Mouse (Mus musculus) liver, postnatal 0 days (tissue): ENCODE measurements around the gene Mup4. TPM values are rescaled to one million over a fixed set of nuclear protein-coding genes. Genes with fewer than 3 reads are reported as not detected.

Experiments used
- ATAC-seq: fragments of 200-750 bp; cut with Nextera tagmentation; 2 replicates; pipeline ENCODE4 v1.8.0; 2017; ENCODE audit warnings: mild to moderate bottlenecking, moderate library complexity
- DNase-seq: peaks from one replicate; pipeline ENCODE4 v3.0.0-alpha.2; 2016
- H3K27ac ChIP-seq: fragments of 300-500 bp; sonication (generic); 2 replicates; pipeline ENCODE4 v1.5.1; 2014; ENCODE audit warnings: antibody characterized with exemption, moderate library complexity, mild to moderate bottlenecking, low read depth
- H3K27me3 ChIP-seq: fragments of 300-500 bp; sonication (generic); 2 replicates; pipeline ENCODE4 v1.6.1; 2014; ENCODE audit warnings: low read length, control low read depth, mixed read lengths; ENCODE audit not compliant: insufficient read depth
- H3K36me3 ChIP-seq: fragments of 300-500 bp; sonication (generic); replicated peaks from 2 replicates; pipeline ENCODE4 v1.6.1; 2014; ENCODE audit warnings: mild to moderate bottlenecking, control low read depth, low read length, moderate library complexity, mixed read lengths; ENCODE audit not compliant: insufficient read depth
- H3K4me1 ChIP-seq: fragments of 300-500 bp; sonication (generic); 2 replicates; pipeline ENCODE4 v1.6.1; 2014; ENCODE audit warnings: antibody characterized with exemption, mild to moderate bottlenecking, control low read depth; ENCODE audit not compliant: insufficient read depth
- H3K4me2 ChIP-seq: fragments of 300-500 bp; sonication (generic); 2 replicates; pipeline ENCODE4 v1.6.1; 2014; ENCODE audit warnings: low read depth, mild to moderate bottlenecking, low read length, moderate library complexity, mixed read lengths
- H3K4me3 ChIP-seq: fragments of 300-500 bp; sonication (generic); 2 replicates; pipeline ENCODE4 v1.5.1; 2014; ENCODE audit warnings: low read depth, low read length
- H3K9ac ChIP-seq: fragments of 300-500 bp; sonication (generic); replicated peaks from 2 replicates; pipeline ENCODE4 v1.6.1; 2014; ENCODE audit warnings: mild to moderate bottlenecking, moderate library complexity
- H3K9me3 ChIP-seq: fragments of 300-500 bp; sonication (generic); 2 replicates; pipeline ENCODE4 v1.6.1; 2016; ENCODE audit warnings: mild to moderate bottlenecking, control low read depth, low read length, mixed read lengths
- CTCF ChIP-seq: sonication (generic); IDR thresholded peaks from 2 replicates; pipeline ENCODE4 v1.5.1; 2016; ENCODE audit warnings: antibody characterized with exemption, low read depth
- EP300 ChIP-seq: IDR thresholded peaks from 2 replicates; pipeline ENCODE4 v1.6.1; 2016; ENCODE audit warnings: antibody characterized with exemption, low read depth, mild to moderate bottlenecking
- WGBS: fragments of 180-500 bp; shearing (Covaris S2); extraction: QIAGEN DNeasy Blood & Tissue Kit; methylation state at CpG from one replicate; pipeline ENCODE4 v1.1.7; 2014; ENCODE audit not compliant: insufficient replicate concordance; 5-methylcytosine and 5-hydroxymethylcytosine counted together
- polyA plus RNA-seq: library from polyadenylated mRNA; unstranded; fragments of >200 nt; fragmentation: Nextera tagmentation; extraction: Ambion mirVana; gene quantifications from 2 replicates; pipeline ENCODE4 v1.2.1, GENCODE M21; 2015

Gene Mup4
- polyA plus RNA-seq, 1 experiment from 2014 or later, result not detected

GRCm38 (mm10) chr4:59907092-59907491, 53.4 kb downstream of the Mup4 start:
- 67% methylated on average over 6 of the region's 6 CpGs for WGBS
- TF ChIP-seq EP300, result no peak
- TF ChIP-seq CTCF, result no peak
- no peaks in the 10 kb centered on the region for H3K36me3 ChIP-seq
- H3K9me3 ChIP-seq, result no peaks in the 10 kb centered on the region
- no peak overlapping the region for H3K9ac ChIP-seq
- no peak overlapping the region for H3K4me3 ChIP-seq
- H3K4me1 ChIP-seq, result no peaks in the 10 kb centered on the region
- ATAC-seq, result no peak
- no peak overlapping the region for H3K4me2 ChIP-seq
- no peak for DNase-seq
- no peaks in the 10 kb centered on the region for H3K27me3 ChIP-seq
- no peak overlapping the region for H3K27ac ChIP-seq

Other genes with a start within 250 kb of the Mup4 start
- gene Inip, start 159.1 kb downstream of the Mup4 start, polyA plus RNA-seq, result 11.2 and 12.6 TPM in 2 replicates
- gene Snx30, start 154.9 kb downstream of the Mup4 start, polyA plus RNA-seq, result 3.5 and 4.5 TPM in 2 replicates
- not detected in 2 replicates for gene Slc46a2, start 45.7 kb downstream of the Mup4 start, polyA plus RNA-seq
- gene Mup6, start 3.6 kb upstream of the Mup4 start, polyA plus RNA-seq, result not detected in 2 replicates
- not detected in 2 replicates for gene Mup7, start 109.8 kb upstream of the Mup4 start, polyA plus RNA-seq
- gene Mup2, start 193.6 kb upstream of the Mup4 start, polyA plus RNA-seq, result not detected in 2 replicates